Mouse (Mus musculus): ENCODE data around the gene Tet3. TPM values are rescaled to one million over a fixed set of nuclear protein-coding genes. Genes with fewer than 3 reads are reported as not detected.

Tet3 gene
- polyA plus RNA-seq (2014; fragmentation: Nextera tagmentation; extraction: Ambion mirVana) = 47.7 and 67.0 TPM in 2 replicates

GRCm38 (mm10) chr6:83459034-83459644 is at the start of gene Tet3:
Gene Tet3 (minus strand): TSS chr6:83459084.
- H3K27me3 ChIP-seq (ENCODE audit: control insufficient read depth, insufficient read depth, low read length) = no peaks in the 10 kb centered on the region
- no peaks in the 10 kb centered on the region for H3K9me3 ChIP-seq (ENCODE audit: control insufficient read depth, low read length)
- H3K4me1 ChIP-seq (ENCODE audit: control insufficient read depth, insufficient read depth, low read length) = peaks cover 17% of the 10 kb centered on the region
- no peak within 1 kb of the TSS for H3K27ac ChIP-seq (ENCODE audit: low read depth, low read length)
- H3K36me3 ChIP-seq (ENCODE audit: control insufficient read depth, insufficient read depth, low read length) = no peaks in the 10 kb centered on the region
- no peak within 1 kb of the TSS for H3K4me3 ChIP-seq (ENCODE audit: low read depth, low read length)
- no peak within 1 kb of the TSS for H3K9ac ChIP-seq (replicated peaks; ENCODE audit: low read depth, low read length)
- no peak within 1 kb of the TSS for H3K4me2 ChIP-seq (ENCODE audit: low read depth, low read length)
- 87% methylated on average over 4 of the region's 4 CpGs for WGBS
- no peak for ATAC-seq (ENCODE audit: low read depth)

GRCm38 (mm10) chr6:83507168-83507546 is 48.3 kb upstream of the Tet3 start:
- ATAC-seq (ENCODE audit: low read depth) = peak; percentile 35; the same call in 1 of the 2 replicates
- WGBS = 40% methylated on average over 6 of the region's 6 CpGs
- peaks cover 14% of the 10 kb centered on the region for H3K4me1 ChIP-seq (ENCODE audit: control insufficient read depth, insufficient read depth, low read length)
- no peaks in the 10 kb centered on the region for H3K36me3 ChIP-seq (ENCODE audit: control insufficient read depth, insufficient read depth, low read length)
- peak overlapping the region; percentile 90; the same call in 1 of the 2 replicates for H3K27ac ChIP-seq (ENCODE audit: low read depth, low read length)
- H3K9me3 ChIP-seq (ENCODE audit: control insufficient read depth, low read length) = no peaks in the 10 kb centered on the region
- peak overlapping the region; percentile 46; the same call in 1 of the 2 replicates for H3K9ac ChIP-seq (replicated peaks; ENCODE audit: low read depth, low read length)
- H3K4me3 ChIP-seq (ENCODE audit: low read depth, low read length) = peak overlapping the region; percentile 64
- peak overlapping the region; percentile 83 for H3K4me2 ChIP-seq (ENCODE audit: low read depth, low read length)
- no peaks in the 10 kb centered on the region for H3K27me3 ChIP-seq (ENCODE audit: control insufficient read depth, insufficient read depth, low read length)

- H3K4me1 ChIP-seq (ENCODE audit: control insufficient read depth, insufficient read depth, low read length) = peaks cover 14% of the 10 kb centered on the region
- peak within 1 kb of the TSS; percentile 75 for H3K9ac ChIP-seq (replicated peaks; ENCODE audit: low read depth, low read length)
- peak within 1 kb of the TSS; percentile 90 for H3K27ac ChIP-seq (ENCODE audit: low read depth, low read length)
- H3K9me3 ChIP-seq (ENCODE audit: control insufficient read depth, low read length) = no peaks in the 10 kb centered on the region
- under 1% methylated on average over 54 of the region's 54 CpGs for WGBS
- H3K4me3 ChIP-seq (ENCODE audit: low read depth, low read length) = peak within 1 kb of the TSS; percentile 64
- peak; percentile 99 for ATAC-seq (ENCODE audit: low read depth)
- no peaks in the 10 kb centered on the region for H3K27me3 ChIP-seq (ENCODE audit: control insufficient read depth, insufficient read depth, low read length)
- peak within 1 kb of the TSS; percentile 83 for H3K4me2 ChIP-seq (ENCODE audit: low read depth, low read length)
- H3K36me3 ChIP-seq (ENCODE audit: control insufficient read depth, insufficient read depth, low read length) = no peaks in the 10 kb centered on the region
Measured at GRCm38 (mm10) chr6:83506258-83507167, 47.6 kb upstream of the Tet3 start, which contains the start of gene Dguok. Gene Dguok (minus strand): TSS chr6:83506969.

GRCm38 (mm10) chr6:83505554-83505953 is 46.7 kb upstream of the Tet3 start:
- peak overlapping the region; percentile 64 for H3K4me3 ChIP-seq (ENCODE audit: low read depth, low read length)
- no peak overlapping the region for H3K27ac ChIP-seq (ENCODE audit: low read depth, low read length)
- peaks cover 14% of the 10 kb centered on the region for H3K4me1 ChIP-seq (ENCODE audit: control insufficient read depth, insufficient read depth, low read length)
- H3K36me3 ChIP-seq (ENCODE audit: control insufficient read depth, insufficient read depth, low read length) = no peaks in the 10 kb centered on the region
- no peaks in the 10 kb centered on the region for H3K27me3 ChIP-seq (ENCODE audit: control insufficient read depth, insufficient read depth, low read length)
- H3K4me2 ChIP-seq (ENCODE audit: low read depth, low read length) = peak overlapping the region; percentile 83
- no peak for ATAC-seq (ENCODE audit: low read depth)
- H3K9me3 ChIP-seq (ENCODE audit: control insufficient read depth, low read length) = no peaks in the 10 kb centered on the region
- 95% methylated on average over 4 of the region's 4 CpGs for WGBS
- no peak overlapping the region for H3K9ac ChIP-seq (replicated peaks; ENCODE audit: low read depth, low read length)

- no peak for ATAC-seq (ENCODE audit: low read depth)
- no peaks in the 10 kb centered on the region for H3K9me3 ChIP-seq (ENCODE audit: control insufficient read depth, low read length)
- WGBS = 85% methylated on average over 3 of the region's 3 CpGs
Measured at GRCm38 (mm10) chr6:83503361-83503760, 44.5 kb upstream of the Tet3 start.

GRCm38 (mm10) chr6:83502656-83503055 is 43.8 kb upstream of the Tet3 start:
- peaks cover 14% of the 10 kb centered on the region for H3K4me1 ChIP-seq (ENCODE audit: control insufficient read depth, insufficient read depth, low read length)
- H3K36me3 ChIP-seq (ENCODE audit: control insufficient read depth, insufficient read depth, low read length) = no peaks in the 10 kb centered on the region
- H3K27ac ChIP-seq (ENCODE audit: low read depth, low read length) = no peak overlapping the region
- no peak overlapping the region for H3K4me3 ChIP-seq (ENCODE audit: low read depth, low read length)
- WGBS = 92% methylated on average over 3 of the region's 3 CpGs
- H3K9ac ChIP-seq (replicated peaks; ENCODE audit: low read depth, low read length) = no peak overlapping the region
- no peaks in the 10 kb centered on the region for H3K9me3 ChIP-seq (ENCODE audit: control insufficient read depth, low read length)
- no peaks in the 10 kb centered on the region for H3K27me3 ChIP-seq (ENCODE audit: control insufficient read depth, insufficient read depth, low read length)
- H3K4me2 ChIP-seq (ENCODE audit: low read depth, low read length) = no peak overlapping the region
- ATAC-seq (ENCODE audit: low read depth) = no peak

More at GRCm38 (mm10) chr6:83503361-83503760, 44.5 kb upstream of the Tet3 start:
- no peaks in the 10 kb centered on the region for H3K27me3 ChIP-seq (ENCODE audit: control insufficient read depth, insufficient read depth, low read length)
- H3K27ac ChIP-seq (ENCODE audit: low read depth, low read length) = no peak overlapping the region
- no peak overlapping the region for H3K4me3 ChIP-seq (ENCODE audit: low read depth, low read length)
- no peak overlapping the region for H3K4me2 ChIP-seq (ENCODE audit: low read depth, low read length)
- peaks cover 14% of the 10 kb centered on the region for H3K4me1 ChIP-seq (ENCODE audit: control insufficient read depth, insufficient read depth, low read length)
- no peaks in the 10 kb centered on the region for H3K36me3 ChIP-seq (ENCODE audit: control insufficient read depth, insufficient read depth, low read length)
- H3K9ac ChIP-seq (replicated peaks; ENCODE audit: low read depth, low read length) = no peak overlapping the region

GRCm38 (mm10) chr6:83501524-83502310 is 42.8 kb upstream of the Tet3 start:
- H3K27ac ChIP-seq (ENCODE audit: low read depth, low read length) = no peak overlapping the region
- WGBS = 67% methylated on average over 9 of the region's 9 CpGs
- no peaks in the 10 kb centered on the region for H3K27me3 ChIP-seq (ENCODE audit: control insufficient read depth, insufficient read depth, low read length)
- no peak overlapping the region for H3K9ac ChIP-seq (replicated peaks; ENCODE audit: low read depth, low read length)
- H3K9me3 ChIP-seq (ENCODE audit: control insufficient read depth, low read length) = no peaks in the 10 kb centered on the region
- peaks cover 9% of the 10 kb centered on the region for H3K4me1 ChIP-seq (ENCODE audit: control insufficient read depth, insufficient read depth, low read length)
- no peak overlapping the region for H3K4me2 ChIP-seq (ENCODE audit: low read depth, low read length)
- H3K36me3 ChIP-seq (ENCODE audit: control insufficient read depth, insufficient read depth, low read length) = no peaks in the 10 kb centered on the region
- H3K4me3 ChIP-seq (ENCODE audit: low read depth, low read length) = no peak overlapping the region
- no peak for ATAC-seq (ENCODE audit: low read depth)

GRCm38 (mm10) chr6:83500462-83500861 is 41.6 kb upstream of the Tet3 start:
- Histone ChIP-seq H3K27ac (ENCODE audit: low read depth, low read length) (no peak overlapping the region), H3K4me1 (ENCODE audit: control insufficient read depth, insufficient read depth, low read length) (peaks cover 3% of the 10 kb centered on the region), H3K27me3 (ENCODE audit: control insufficient read depth, insufficient read depth, low read length) (no peaks in the 10 kb centered on the region), H3K9me3 (ENCODE audit: control insufficient read depth, low read length) (no peaks in the 10 kb centered on the region), H3K4me3 (ENCODE audit: low read depth, low read length) (no peak overlapping the region), H3K4me2 (ENCODE audit: low read depth, low read length) (no peak overlapping the region), H3K36me3 (ENCODE audit: control insufficient read depth, insufficient read depth, low read length) (no peaks in the 10 kb centered on the region), H3K9ac (replicated peaks; ENCODE audit: low read depth, low read length) (no peak overlapping the region)
- 66% methylated on average over 3 of the region's 3 CpGs for WGBS
- no peak for ATAC-seq (ENCODE audit: low read depth)
